Mouse (Mus musculus): ENCODE measurements around the gene Gnat1. TPM values are rescaled to one million over a fixed set of nuclear protein-coding genes. Genes with fewer than 3 reads are reported as not detected.

Gnat1 gene
- 1.2 and 1.8 TPM in 2 replicates for total RNA-seq (2012; rRNA removed)

- Histone ChIP-seq H3K9me3 (ENCODE audit: control insufficient read depth, insufficient read depth, low read depth, low read length) (no peaks in the 10 kb centered on the region), H3K9ac (ENCODE audit: insufficient read depth, low read depth, low read length, poor library complexity, severe bottlenecking) (no peak within 1 kb of the TSS), H3K27ac (ENCODE audit: insufficient read depth, low read depth, low read length, poor library complexity, severe bottlenecking) (no peak within 1 kb of the TSS), H3K4me1 (ENCODE audit: control insufficient read depth in 2 of 2, insufficient read depth in 2 of 2, low read length in 2 of 2, poor library complexity in 1 of 2) (peaks cover 0 to 14% of the 10 kb centered on the region in 2 experiments; a peak in 1 of 4 replicates), H3K36me3 (ENCODE audit: control insufficient read depth, insufficient read depth, low read length, poor library complexity, severe bottlenecking) (no peaks in the 10 kb centered on the region; the same call in 1 of the 2 replicates), H3K4me3 (ENCODE audit: insufficient read depth in 1 of 2, low read depth in 1 of 2, low read length in 2 of 2, poor library complexity in 1 of 2, severe bottlenecking in 1 of 2) (no peak within 1 kb of the TSS)
- in situ Hi-C loops (cut with MboI; ENCODE audit: low sequenced_read_pairs in 2 of 2, unreplicated experiment in 2 of 2), result no loop called here
- TF ChIP-seq CHD2 (IDR thresholded peaks at IDR 0.05; ENCODE audit: low read depth, low read length) (no peak), ZC3H11A (IDR thresholded peaks at IDR 0.05; ENCODE audit: borderline replicate concordance, low read depth, low read length) (no peak), HCFC1 (IDR thresholded peaks at IDR 0.05; ENCODE audit: borderline replicate concordance, insufficient read depth, low read length) (no peak), ZNF384 (IDR thresholded peaks at IDR 0.05; ENCODE audit: low read depth, low read length) (no peak), MAFK (IDR thresholded peaks at IDR 0.05; ENCODE audit: insufficient read depth, low read depth, low read length) (no peak)
- no peak for DNase-seq (ENCODE audit: low read depth, low spot score)
Measured at GRCm38 (mm10) chr9:107679501-107679900, at the start of gene Gnat1. Gene Gnat1, minus strand, starts transcription at chr9:107679712.

DNA sequence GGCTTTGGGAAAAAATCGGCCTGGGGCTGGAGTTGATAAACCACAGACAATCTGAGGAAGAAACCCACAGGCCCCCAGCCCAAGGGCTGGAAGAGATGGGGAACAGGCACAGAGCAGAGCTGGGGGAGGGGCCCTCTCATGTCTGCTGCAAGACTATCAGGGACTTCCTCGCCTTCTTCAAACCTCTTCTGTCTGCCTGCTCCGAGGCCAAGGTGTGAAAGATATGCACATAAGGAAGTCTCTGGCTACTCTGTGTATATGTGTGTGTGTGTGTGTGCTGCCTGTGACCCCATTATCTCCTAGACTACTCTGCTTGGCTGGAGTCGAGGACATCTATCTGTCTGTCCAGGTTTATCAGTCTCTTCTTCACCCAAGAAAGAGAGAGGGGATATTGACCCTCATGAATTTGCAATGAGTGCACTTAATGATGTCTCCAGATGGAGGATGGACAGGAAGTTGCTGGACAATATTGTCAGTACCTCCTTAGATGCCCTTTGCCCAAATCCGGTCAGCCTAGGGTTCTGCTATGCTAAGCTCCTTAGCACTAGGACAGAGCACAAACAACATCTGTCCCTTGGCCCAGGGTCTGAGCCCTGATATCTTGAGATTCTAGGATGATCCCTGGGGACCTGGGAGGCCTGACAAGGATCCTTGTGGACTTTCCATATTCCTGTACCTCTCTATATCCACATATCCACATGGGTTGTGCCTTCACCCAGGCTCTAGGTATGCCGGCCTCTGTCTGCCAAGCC, 49.6 kb upstream of the Gnat1 start:
- no peak for DNase-seq (ENCODE audit: low read depth, low spot score)
- Histone ChIP-seq H3K36me3 (ENCODE audit: control insufficient read depth, insufficient read depth, low read length, poor library complexity, severe bottlenecking) (no peaks in the 10 kb centered on the region), H3K9me3 (ENCODE audit: control insufficient read depth, insufficient read depth, low read depth, low read length) (no peaks in the 10 kb centered on the region), H3K4me1 (ENCODE audit: control insufficient read depth in 2 of 2, insufficient read depth in 2 of 2, low read length in 2 of 2, poor library complexity in 1 of 2) (peaks cover 3 to 15% of the 10 kb centered on the region in 2 experiments; a peak in 3 of 4 replicates), H3K27ac (ENCODE audit: insufficient read depth, low read depth, low read length, poor library complexity, severe bottlenecking) (no peak overlapping the region), H3K4me3 (ENCODE audit: insufficient read depth in 1 of 2, low read depth in 1 of 2, low read length in 2 of 2, poor library complexity in 1 of 2, severe bottlenecking in 1 of 2) (no peak overlapping the region), H3K9ac (ENCODE audit: insufficient read depth, low read depth, low read length, poor library complexity, severe bottlenecking) (no peak overlapping the region)
- no peak for TF ChIP-seq HCFC1 (IDR thresholded peaks at IDR 0.05; ENCODE audit: borderline replicate concordance, insufficient read depth, low read length)
- TF ChIP-seq MAFK (IDR thresholded peaks at IDR 0.05; ENCODE audit: insufficient read depth, low read depth, low read length), result no peak
- TF ChIP-seq ZNF384 (IDR thresholded peaks at IDR 0.05; ENCODE audit: low read depth, low read length), result no peak
- no peak for TF ChIP-seq ZC3H11A (IDR thresholded peaks at IDR 0.05; ENCODE audit: borderline replicate concordance, low read depth, low read length)
- no peak for TF ChIP-seq CHD2 (IDR thresholded peaks at IDR 0.05; ENCODE audit: low read depth, low read length)
- in situ Hi-C loops (cut with MboI; ENCODE audit: low sequenced_read_pairs in 2 of 2, unreplicated experiment in 2 of 2), result no loop called here

DNA sequence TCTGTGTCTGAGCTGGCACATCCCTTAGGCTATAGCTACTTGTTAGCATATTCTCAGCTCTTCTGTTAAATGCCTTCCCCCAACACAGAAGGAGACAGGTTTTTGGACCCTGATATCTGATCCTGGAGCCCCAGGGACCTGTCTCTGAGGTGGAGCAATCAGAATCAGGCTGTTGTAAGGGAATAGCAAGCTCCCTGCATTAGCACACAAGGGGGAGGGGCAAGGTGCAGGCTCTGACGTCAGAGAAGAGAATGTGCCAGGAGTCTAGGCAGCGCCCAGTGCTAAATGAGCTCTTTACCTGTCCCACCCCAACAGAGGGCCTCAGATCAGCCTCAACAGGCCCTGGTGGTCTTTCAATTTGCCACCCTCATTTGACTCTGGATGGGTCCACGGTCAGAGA, 47.5 kb upstream of the Gnat1 start:
- Histone ChIP-seq H3K36me3 (ENCODE audit: control insufficient read depth, insufficient read depth, low read length, poor library complexity, severe bottlenecking) (no peaks in the 10 kb centered on the region), H3K9me3 (ENCODE audit: control insufficient read depth, insufficient read depth, low read depth, low read length) (no peaks in the 10 kb centered on the region), H3K4me3 (ENCODE audit: insufficient read depth in 1 of 2, low read depth in 1 of 2, low read length in 2 of 2, poor library complexity in 1 of 2, severe bottlenecking in 1 of 2) (no peak overlapping the region), H3K4me1 (ENCODE audit: control insufficient read depth in 2 of 2, insufficient read depth in 2 of 2, low read length in 2 of 2, poor library complexity in 1 of 2) (peaks cover 3 to 31% of the 10 kb centered on the region in 2 experiments; a peak in 3 of 4 replicates), H3K9ac (ENCODE audit: insufficient read depth, low read depth, low read length, poor library complexity, severe bottlenecking) (no peak overlapping the region), H3K27ac (ENCODE audit: insufficient read depth, low read depth, low read length, poor library complexity, severe bottlenecking) (no peak overlapping the region)
- no peak for DNase-seq (ENCODE audit: low read depth, low spot score)
- in situ Hi-C loops (cut with MboI; ENCODE audit: low sequenced_read_pairs in 2 of 2, unreplicated experiment in 2 of 2), result no loop called here
- TF ChIP-seq MAFK (IDR thresholded peaks at IDR 0.05; ENCODE audit: insufficient read depth, low read depth, low read length) (no peak), CHD2 (IDR thresholded peaks at IDR 0.05; ENCODE audit: low read depth, low read length) (no peak), ZNF384 (IDR thresholded peaks at IDR 0.05; ENCODE audit: low read depth, low read length) (no peak), HCFC1 (IDR thresholded peaks at IDR 0.05; ENCODE audit: borderline replicate concordance, insufficient read depth, low read length) (no peak), ZC3H11A (IDR thresholded peaks at IDR 0.05; ENCODE audit: borderline replicate concordance, low read depth, low read length) (no peak)

DNA sequence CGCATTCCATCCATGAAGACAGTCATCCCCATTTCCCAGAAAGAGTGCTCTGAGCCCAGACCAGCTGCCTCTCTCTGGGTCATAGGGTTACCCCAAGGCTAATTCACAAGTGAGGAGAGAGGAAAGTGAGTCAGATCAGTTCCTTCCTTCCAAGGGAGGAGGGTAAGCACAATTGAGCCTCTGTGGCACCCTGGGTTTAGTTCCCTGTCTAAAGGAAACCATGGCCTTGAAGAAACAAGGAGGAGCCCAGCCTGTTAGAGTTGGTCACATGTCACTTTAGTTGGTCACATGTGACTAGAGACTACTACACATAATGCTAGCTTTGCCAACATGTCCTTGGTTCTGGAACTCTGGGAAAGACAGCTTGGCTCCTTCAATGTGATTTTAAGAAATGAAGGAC, 45.3 kb upstream of the Gnat1 start:
- no peak for DNase-seq (ENCODE audit: low read depth, low spot score)
- H3K9ac ChIP-seq (ENCODE audit: insufficient read depth, low read depth, low read length, poor library complexity, severe bottlenecking), result no peak overlapping the region
- no peaks in the 10 kb centered on the region for H3K36me3 ChIP-seq (ENCODE audit: control insufficient read depth, insufficient read depth, low read length, poor library complexity, severe bottlenecking)
- peaks cover 3 to 31% of the 10 kb centered on the region in 2 experiments; a peak in 3 of 4 replicates for H3K4me1 ChIP-seq (ENCODE audit: control insufficient read depth in 2 of 2, insufficient read depth in 2 of 2, low read length in 2 of 2, poor library complexity in 1 of 2)
- H3K9me3 ChIP-seq (ENCODE audit: control insufficient read depth, insufficient read depth, low read depth, low read length), result no peaks in the 10 kb centered on the region
- TF ChIP-seq CHD2 (IDR thresholded peaks at IDR 0.05; ENCODE audit: low read depth, low read length), result no peak
- no peak for TF ChIP-seq ZC3H11A (IDR thresholded peaks at IDR 0.05; ENCODE audit: borderline replicate concordance, low read depth, low read length)
- in situ Hi-C loops (cut with MboI; ENCODE audit: low sequenced_read_pairs in 2 of 2, unreplicated experiment in 2 of 2), result no loop called here
- H3K4me3 ChIP-seq (ENCODE audit: insufficient read depth in 1 of 2, low read depth in 1 of 2, low read length in 2 of 2, poor library complexity in 1 of 2, severe bottlenecking in 1 of 2), result no peak overlapping the region
- no peak overlapping the region for H3K27ac ChIP-seq (ENCODE audit: insufficient read depth, low read depth, low read length, poor library complexity, severe bottlenecking)

All from ES-E14 (cell line).